Mouse (Mus musculus): ENCODE data around the gene Iqca.

The Iqca gene

GRCm38 (mm10) chr1:90071812-90072580, 81.2 kb downstream of the Iqca start:
- DNase-seq (ENCODE audit: low read depth in 1 of 2, low spot score in 2 of 2) = no peak

DNA sequence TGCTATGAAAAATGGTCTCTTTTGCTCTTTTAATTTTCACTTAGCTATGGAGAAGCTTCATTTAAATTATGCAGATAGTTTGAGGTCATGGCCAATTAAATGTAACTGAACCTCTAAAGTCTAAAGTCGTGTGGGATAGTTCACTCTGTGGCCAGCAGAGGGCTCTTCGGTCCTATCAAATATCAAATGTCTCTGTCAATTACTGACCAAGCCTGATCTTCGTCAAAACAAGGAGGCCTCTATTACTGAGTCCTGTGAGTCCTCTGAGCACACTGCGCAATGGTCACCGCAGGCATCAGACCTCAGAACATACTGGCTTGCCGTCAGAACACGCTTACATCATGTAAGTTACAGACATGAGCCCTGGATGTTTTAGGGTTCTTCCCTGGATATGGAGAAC, 92.6 kb downstream of the Iqca start:
- DNase-seq (ENCODE audit: low read depth in 1 of 2, low spot score in 2 of 2) = no peak

DNA sequence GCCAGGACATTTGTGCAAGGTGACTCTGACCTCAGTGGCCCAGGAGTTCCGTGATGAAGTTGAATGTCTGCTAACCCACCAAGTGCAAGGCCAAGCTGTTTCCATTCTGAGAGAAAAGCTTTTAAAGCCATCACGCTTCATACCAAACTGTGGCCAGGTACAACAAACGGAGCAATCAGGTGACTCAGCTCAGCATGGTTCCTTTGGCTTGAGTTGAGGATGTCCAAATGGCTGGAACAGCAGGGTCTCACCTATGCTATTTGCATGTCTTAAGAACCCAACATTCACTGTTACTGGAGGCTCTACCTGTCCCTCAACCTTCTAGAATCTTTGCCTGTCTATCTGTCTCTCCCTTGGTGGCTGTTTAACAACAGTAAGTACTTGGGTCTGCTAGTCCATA, 93.1 kb downstream of the Iqca start:
- DNase-seq (ENCODE audit: low read depth in 1 of 2, low spot score in 2 of 2) = no peak

DNA sequence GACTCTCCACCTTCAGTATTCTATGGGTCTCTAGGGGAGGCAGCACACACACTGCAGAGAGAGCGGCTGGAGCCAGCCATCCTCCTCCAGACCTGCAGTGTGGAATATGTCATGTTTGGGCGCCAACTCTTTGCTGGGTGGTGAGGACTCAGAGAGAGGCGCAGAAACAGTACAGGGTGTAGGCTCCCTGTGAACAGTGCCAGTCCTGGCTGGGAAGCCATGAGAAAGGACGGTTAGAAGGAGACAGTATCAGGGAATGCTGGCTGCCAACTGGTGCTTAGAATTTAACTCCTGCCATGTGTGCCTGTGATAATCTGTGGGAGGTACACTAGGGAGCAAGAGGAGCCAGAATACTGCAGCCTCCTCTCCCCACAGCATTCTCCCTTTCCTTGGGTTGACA, 98.2 kb downstream of the Iqca start:
- no peak for DNase-seq (ENCODE audit: low read depth in 1 of 2, low spot score in 2 of 2)

GRCm38 (mm10) chr1:90051347-90051746, 101.9 kb downstream of the Iqca start:
- no peak for DNase-seq (ENCODE audit: low read depth in 1 of 2, low spot score in 2 of 2)

GRCm38 (mm10) chr1:90050046-90050739, 103.0 kb downstream of the Iqca start:
- DNase-seq (ENCODE audit: low read depth in 1 of 2, low spot score in 2 of 2) = no peak

DNA sequence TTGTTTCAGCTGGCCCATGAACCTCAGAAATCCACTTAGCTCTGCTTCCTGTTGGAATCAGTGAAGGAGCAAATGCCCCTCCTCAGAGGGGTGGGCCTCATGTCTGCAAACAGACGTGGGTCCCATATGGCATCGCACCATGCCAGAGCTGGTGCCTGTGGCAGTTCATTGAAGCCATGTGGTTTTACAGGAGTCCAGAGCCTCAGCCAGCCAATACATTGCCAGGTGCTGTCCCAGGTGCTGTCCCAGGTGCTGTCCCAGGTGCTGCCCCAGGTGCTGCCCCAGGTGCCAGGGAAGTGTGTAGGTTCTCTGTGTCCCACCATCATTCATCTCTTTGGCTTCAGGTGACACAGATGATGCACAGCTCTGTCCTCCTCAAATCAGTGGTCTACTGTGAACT, 124.9 kb downstream of the Iqca start:
- DNase-seq (ENCODE audit: low read depth in 1 of 2, low spot score in 2 of 2) = no peak

- DNase-seq (ENCODE audit: low read depth in 1 of 2, low spot score in 2 of 2) = no peak
Measured at GRCm38 (mm10) chr1:90026945-90027344, 126.3 kb downstream of the Iqca start.

DNA sequence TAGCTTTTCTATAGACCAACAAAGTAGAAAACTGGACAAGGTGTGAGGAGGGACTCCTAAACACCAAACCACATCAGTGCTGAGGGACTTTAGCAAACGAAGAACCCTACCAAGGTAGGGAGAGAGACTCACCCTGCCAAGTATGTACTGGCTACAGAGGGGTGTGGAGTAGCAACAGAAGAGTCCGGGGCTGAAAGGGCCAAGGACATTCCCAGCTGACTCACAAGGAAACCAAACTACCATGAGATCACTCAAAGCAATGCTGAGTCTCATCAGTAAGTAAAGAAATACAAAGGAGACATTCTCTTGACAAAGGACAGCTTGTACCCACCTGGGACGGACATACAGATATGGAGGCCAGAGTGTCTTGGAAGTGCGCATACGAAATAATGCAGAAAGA, 132.9 kb downstream of the Iqca start:
- no peak for DNase-seq (ENCODE audit: low read depth in 1 of 2, low spot score in 2 of 2)

GRCm38 (mm10) chr1:90018071-90018470, 135.1 kb downstream of the Iqca start:
- no peak for DNase-seq (ENCODE audit: low read depth in 1 of 2, low spot score in 2 of 2)

DNA sequence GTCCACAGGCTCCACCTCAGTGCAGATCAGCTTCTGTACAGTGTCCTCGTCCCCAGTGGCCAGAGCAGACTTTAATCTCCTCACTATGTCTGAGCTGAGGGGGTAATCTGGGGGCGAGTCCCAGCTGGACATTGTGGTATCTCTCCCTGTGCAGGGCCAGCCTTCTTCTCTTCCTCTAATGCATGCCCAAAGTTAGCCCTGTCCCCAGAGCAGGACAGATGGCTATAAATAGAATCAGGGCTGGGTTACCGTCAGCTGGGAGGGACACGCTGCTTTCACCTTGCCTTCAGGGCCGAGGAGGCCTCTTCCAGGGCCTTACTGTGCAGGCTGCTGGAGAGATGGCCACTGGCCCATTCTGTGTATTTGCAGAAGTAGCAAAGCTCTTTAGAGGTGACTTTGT, 138.8 kb downstream of the Iqca start, which contains the start of gene Asb18:
Gene Asb18, minus strand, starts transcription at position 221 of the 400 bp plus-strand sequence.
- no peak for DNase-seq (ENCODE audit: low read depth in 1 of 2, low spot score in 2 of 2)

- no peak for DNase-seq (ENCODE audit: low read depth in 1 of 2, low spot score in 2 of 2)
Measured at GRCm38 (mm10) chr1:90013273-90013672, 139.9 kb downstream of the Iqca start.

DNA sequence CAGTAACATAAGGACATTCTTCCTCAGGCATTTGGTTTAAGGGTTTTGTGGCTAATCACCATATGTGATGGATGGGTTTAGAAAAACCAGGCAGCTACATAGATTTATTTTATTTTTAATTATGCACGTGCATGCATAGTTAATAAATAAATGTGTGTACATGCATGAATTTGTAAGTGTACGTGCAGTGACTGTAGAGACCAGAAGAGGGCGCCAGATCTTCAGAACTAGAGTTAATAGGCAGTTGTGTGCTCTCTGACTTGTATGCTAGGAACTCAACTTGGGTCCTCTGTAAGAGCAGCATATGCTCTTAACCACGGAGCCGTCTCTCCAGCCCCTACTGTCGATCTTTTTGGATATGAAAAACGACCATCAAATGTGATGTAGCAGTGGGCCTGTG, 140.4 kb downstream of the Iqca start:
- DNase-seq (ENCODE audit: low read depth in 1 of 2, low spot score in 2 of 2) = no peak

DNA sequence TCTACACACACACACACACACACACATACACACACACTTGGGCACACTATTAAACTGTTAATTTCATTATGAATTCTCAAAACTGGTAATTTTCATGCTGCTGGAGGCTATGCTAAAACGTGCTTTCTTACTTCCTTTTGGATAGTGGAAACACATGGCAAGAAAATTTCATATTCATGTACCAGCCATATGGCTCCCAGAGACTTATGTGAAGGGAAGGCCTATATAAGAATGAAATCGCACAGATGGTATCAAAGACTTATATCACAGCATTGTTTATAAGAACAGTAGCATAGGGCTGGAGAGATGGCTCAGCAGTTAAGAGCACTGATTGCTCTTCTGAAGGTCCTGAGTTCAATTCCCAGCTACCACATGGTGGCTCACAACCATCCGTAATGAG, 141.0 kb downstream of the Iqca start:
- no peak for DNase-seq (ENCODE audit: low read depth in 1 of 2, low spot score in 2 of 2)

DNA sequence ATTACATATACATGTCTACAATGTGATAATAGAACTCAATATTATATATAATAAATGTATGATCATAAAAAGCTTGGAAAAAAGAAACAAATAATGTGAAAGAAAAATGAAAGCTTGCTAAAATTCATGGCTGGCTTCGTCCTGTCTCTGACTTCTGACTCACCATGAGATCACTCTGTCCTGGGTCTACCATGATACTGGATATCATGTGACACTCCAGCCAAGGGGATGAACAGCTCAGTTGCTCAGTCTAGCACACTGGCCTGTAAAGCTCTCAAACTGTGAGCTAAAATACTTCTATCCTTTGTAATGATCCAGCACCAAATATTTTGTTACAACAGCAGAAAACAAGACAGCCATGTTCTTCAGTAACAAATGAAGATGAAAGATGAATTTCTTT, 143.1 kb downstream of the Iqca start:
- no peak for DNase-seq (ENCODE audit: low read depth in 1 of 2, low spot score in 2 of 2)

GRCm38 (mm10) chr1:90009188-90009587, 144.0 kb downstream of the Iqca start:
- no peak for DNase-seq (ENCODE audit: low read depth in 1 of 2, low spot score in 2 of 2)

DNA sequence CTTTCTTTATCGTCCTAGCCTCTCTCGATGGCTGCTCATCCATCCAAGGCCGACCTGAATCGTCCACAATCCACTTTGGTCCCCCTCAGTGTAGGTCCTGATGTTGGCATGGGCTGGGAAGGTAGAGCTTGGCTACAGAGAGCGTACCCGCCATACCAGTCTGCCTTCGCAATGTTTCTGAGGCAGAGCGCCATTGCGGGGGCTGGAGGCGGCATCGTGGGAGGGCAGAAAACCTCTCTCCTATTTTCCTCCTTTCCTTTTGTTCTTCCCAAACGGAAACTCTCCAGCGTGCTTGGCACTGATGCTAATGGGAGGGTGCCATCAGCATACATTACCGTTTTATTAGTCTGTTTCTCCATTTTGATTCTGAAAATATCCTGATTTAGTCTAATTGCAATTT, 146.5 kb downstream of the Iqca start:
- no peak for DNase-seq (ENCODE audit: low read depth in 1 of 2, low spot score in 2 of 2)

DNA sequence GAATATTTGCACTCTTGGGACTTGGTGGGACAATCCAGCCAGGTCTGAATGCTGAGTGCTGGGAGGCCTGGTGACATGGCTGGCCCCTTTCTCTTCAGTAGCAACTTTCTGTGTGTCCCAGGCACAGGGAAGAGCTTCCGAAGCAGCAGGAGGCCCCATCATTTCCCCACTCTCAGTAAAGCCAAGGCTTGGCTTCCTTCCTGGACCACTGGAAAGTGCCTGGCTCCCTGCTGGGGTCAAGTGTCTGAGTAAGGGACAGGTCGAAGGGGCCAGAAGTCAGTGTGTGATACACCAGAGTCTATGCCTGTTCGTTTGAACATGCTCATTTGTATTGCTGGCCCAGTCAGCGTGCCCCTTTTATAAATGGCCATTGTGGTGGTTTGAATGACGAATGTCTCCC, 152.2 kb downstream of the Iqca start:
- no peak for DNase-seq (ENCODE audit: low read depth in 1 of 2, low spot score in 2 of 2)

DNA sequence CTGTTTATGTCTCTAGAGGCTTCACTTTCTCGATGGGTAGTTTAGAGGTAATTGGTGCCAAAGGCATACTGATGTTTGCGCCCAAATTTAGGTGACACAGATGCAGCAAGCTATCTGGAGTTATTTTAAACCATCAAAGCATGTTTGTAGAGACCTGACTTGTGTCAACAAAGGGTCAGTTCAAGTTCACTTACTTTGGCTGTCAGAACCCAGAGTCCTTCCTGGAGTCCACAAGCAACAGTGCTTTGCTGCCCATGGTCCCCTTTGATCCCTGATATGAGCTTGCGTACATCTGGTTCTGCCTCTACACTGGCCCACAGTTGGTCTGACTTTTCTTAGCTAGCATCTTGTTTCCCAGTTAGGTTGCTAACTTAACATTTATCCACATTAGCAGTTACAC, 153.3 kb downstream of the Iqca start:
- no peak for DNase-seq (ENCODE audit: low read depth in 1 of 2, low spot score in 2 of 2)

DNA sequence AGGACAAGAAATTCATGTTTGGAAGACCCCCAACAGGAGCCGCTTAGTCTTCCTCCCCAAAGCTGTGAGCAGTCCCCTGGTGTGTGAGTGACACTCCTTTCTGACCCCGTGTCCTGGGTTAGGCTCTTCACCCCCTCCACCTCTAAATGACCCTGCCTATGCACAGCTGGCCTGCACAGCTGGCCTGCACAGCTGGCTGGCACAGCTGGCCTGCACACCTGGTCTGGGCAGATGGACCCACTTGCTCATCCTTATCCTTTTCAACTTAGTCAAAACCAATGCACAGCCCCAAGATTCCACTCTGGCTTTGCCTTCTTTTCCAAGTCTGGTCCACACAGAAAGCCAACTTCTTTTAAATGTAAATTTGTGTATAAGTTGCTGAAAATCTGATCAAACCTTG, 154.5 kb downstream of the Iqca start:
- DNase-seq (ENCODE audit: low read depth in 1 of 2, low spot score in 2 of 2) = no peak

- no peak for DNase-seq (ENCODE audit: low read depth in 1 of 2, low spot score in 2 of 2)
Measured at GRCm38 (mm10) chr1:89998076-89998475, 155.1 kb downstream of the Iqca start.

- no peak for DNase-seq (ENCODE audit: low read depth in 1 of 2, low spot score in 2 of 2)
Measured at GRCm38 (mm10) chr1:89992256-89992655, 160.9 kb downstream of the Iqca start.
